Mouse (Mus musculus) limb, embryonic 15.5 days (tissue): ENCODE data around the gene Hoxa11. TPM values are rescaled to one million over a fixed set of nuclear protein-coding genes. Genes with fewer than 3 reads are reported as not detected.

Source experiments
- ATAC-seq: fragments of 200-750 bp; cut with Nextera tagmentation; 2 replicates; pipeline ENCODE4 v1.8.0; 2017; ENCODE audit warnings: low read depth, moderate TSS enrichment; ENCODE audit not compliant: insufficient number of reproducible peaks, low FRiP score, low TSS enrichment
- H3K27ac ChIP-seq: fragments of 300-500 bp; sonication (generic); 2 replicates; pipeline ENCODE4 v1.5.1; 2015; ENCODE audit warnings: moderate library complexity, mild to moderate bottlenecking, inconsistent platforms
- H3K27me3 ChIP-seq: fragments of 300-500 bp; sonication (generic); 2 replicates; pipeline ENCODE4 v1.6.1; 2015; ENCODE audit warnings: inconsistent platforms
- H3K36me3 ChIP-seq: fragments of 300-500 bp; sonication (generic); 2 replicates; pipeline ENCODE4 v1.6.1; 2015; ENCODE audit warnings: inconsistent platforms
- H3K4me1 ChIP-seq: fragments of 300-500 bp; sonication (generic); 2 replicates; pipeline ENCODE4 v1.6.1; 2015; ENCODE audit warnings: inconsistent platforms
- H3K4me2 ChIP-seq: fragments of 300-500 bp; sonication (generic); 2 replicates; pipeline ENCODE4 v1.6.1; 2015; ENCODE audit warnings: mild to moderate bottlenecking, inconsistent platforms
- H3K4me3 ChIP-seq: fragments of 300-500 bp; sonication (generic); 2 replicates; pipeline ENCODE4 v1.5.1; 2015; ENCODE audit warnings: mild to moderate bottlenecking, inconsistent platforms
- H3K9ac ChIP-seq: fragments of 300-500 bp; sonication (generic); 2 replicates; pipeline ENCODE4 v1.6.1; 2015; ENCODE audit warnings: inconsistent platforms
- H3K9me3 ChIP-seq: fragments of 300-500 bp; sonication (generic); 2 replicates; pipeline ENCODE4 v1.6.1; 2016; ENCODE audit warnings: inconsistent platforms
- WGBS: fragments of 180-500 bp; shearing (Covaris S2); methylation state at CpG from one replicate; pipeline ENCODE4 v1.1.7; 2015; 5-methylcytosine and 5-hydroxymethylcytosine counted together
- polyA plus RNA-seq: library from polyadenylated mRNA; unstranded; fragments of >200 nt; fragmentation: Nextera tagmentation; extraction: Ambion mirVana; gene quantifications from 2 replicates; pipeline ENCODE4 v1.2.1, GENCODE M21; 2015

Gene Hoxa11
- polyA plus RNA-seq, 1 experiment from 2014 or later: 33.4 TPM

GRCm38 (mm10) chr6:52220003-52220864, 25.4 kb downstream of the Hoxa11 start:
- peak overlapping the region; percentile 86 for H3K4me2 ChIP-seq
- no peak for ATAC-seq
- no peak overlapping the region for H3K9ac ChIP-seq
- H3K4me1 ChIP-seq: peaks cover 50% of the 10 kb centered on the region
- H3K4me3 ChIP-seq: peak overlapping the region; percentile 68
- H3K9me3 ChIP-seq: no peaks in the 10 kb centered on the region
- peak overlapping the region; percentile 95; the same call in 1 of the 2 replicates for H3K27ac ChIP-seq
- H3K36me3 ChIP-seq: no peaks in the 10 kb centered on the region
- WGBS: 35% methylated on average over 32 of the region's 32 CpGs
- peaks cover 21% of the 10 kb centered on the region for H3K27me3 ChIP-seq

GRCm38 (mm10) chr6:52219234-52219942, 26.2 kb downstream of the Hoxa11 start:
- 75% methylated on average over 9 of the region's 9 CpGs for WGBS
- H3K9me3 ChIP-seq: no peaks in the 10 kb centered on the region
- H3K27ac ChIP-seq: 0 out of 2 replicates have a peak overlapping the region, but pooled peaks have one; percentile 17
- peak overlapping the region; percentile 86 for H3K4me2 ChIP-seq
- H3K4me3 ChIP-seq: no peak overlapping the region
- H3K9ac ChIP-seq: no peak overlapping the region
- peaks cover 30% of the 10 kb centered on the region for H3K27me3 ChIP-seq
- ATAC-seq: no peak
- peaks cover 50% of the 10 kb centered on the region for H3K4me1 ChIP-seq
- no peaks in the 10 kb centered on the region for H3K36me3 ChIP-seq

GRCm38 (mm10) chr6:52218643-52219215, 26.9 kb downstream of the Hoxa11 start:
- no peak for ATAC-seq
- Histone ChIP-seq H3K4me2 (peak overlapping the region; percentile 83; the same call in 1 of the 2 replicates), H3K36me3 (no peaks in the 10 kb centered on the region), H3K4me3 (no peak overlapping the region), H3K9ac (no peak overlapping the region), H3K27ac (0 out of 2 replicates have a peak overlapping the region, but pooled peaks have one; percentile 17), H3K27me3 (peaks cover 32% of the 10 kb centered on the region), H3K4me1 (peaks cover 51% of the 10 kb centered on the region), H3K9me3 (no peaks in the 10 kb centered on the region)
- WGBS: 43% methylated on average over 14 of the region's 14 CpGs

GRCm38 (mm10) chr6:52217895-52218642, 27.5 kb downstream of the Hoxa11 start:
- H3K4me1 ChIP-seq: peaks cover 54% of the 10 kb centered on the region
- no peaks in the 10 kb centered on the region for H3K9me3 ChIP-seq
- 19% methylated on average over 23 of the region's 23 CpGs for WGBS
- H3K9ac ChIP-seq: peak overlapping the region; percentile 34
- peak overlapping the region; percentile 53 for H3K4me3 ChIP-seq
- H3K36me3 ChIP-seq: no peaks in the 10 kb centered on the region
- peak overlapping the region; percentile 83 for H3K4me2 ChIP-seq
- H3K27me3 ChIP-seq: peaks cover 32% of the 10 kb centered on the region
- ATAC-seq: no peak
- peak overlapping the region; percentile 82 for H3K27ac ChIP-seq

GRCm38 (mm10) chr6:52217459-52217768, 28.2 kb downstream of the Hoxa11 start:
- peak overlapping the region; percentile 83 for H3K4me2 ChIP-seq
- H3K9ac ChIP-seq: peak overlapping the region; percentile 45
- peaks cover 32% of the 10 kb centered on the region for H3K27me3 ChIP-seq
- under 1% methylated on average over 25 of the region's 25 CpGs for WGBS
- ATAC-seq: peak; percentile 68
- no peaks in the 10 kb centered on the region for H3K9me3 ChIP-seq
- peaks cover 61% of the 10 kb centered on the region for H3K4me1 ChIP-seq
- no peaks in the 10 kb centered on the region for H3K36me3 ChIP-seq
- H3K4me3 ChIP-seq: peak overlapping the region; percentile 53
- H3K27ac ChIP-seq: peak overlapping the region; percentile 89

GRCm38 (mm10) chr6:52216691-52217458, 28.7 kb downstream of the Hoxa11 start:
- H3K4me1 ChIP-seq: peaks cover 60% of the 10 kb centered on the region
- H3K4me2 ChIP-seq: peak overlapping the region; percentile 83
- H3K27me3 ChIP-seq: peaks cover 32% of the 10 kb centered on the region
- WGBS: under 1% methylated on average over 60 of the region's 60 CpGs
- no peaks in the 10 kb centered on the region for H3K9me3 ChIP-seq
- no peaks in the 10 kb centered on the region for H3K36me3 ChIP-seq
- peak overlapping the region; percentile 45 for H3K9ac ChIP-seq
- H3K4me3 ChIP-seq: peak overlapping the region; percentile 53
- peak overlapping the region; percentile 89 for H3K27ac ChIP-seq
- ATAC-seq: no peak

GRCm38 (mm10) chr6:52215771-52216535, 29.7 kb downstream of the Hoxa11 start:
- 4% methylated on average over 30 of the region's 30 CpGs for WGBS

GRCm38 (mm10) chr6:52215070-52215469, 30.5 kb downstream of the Hoxa11 start:
- ATAC-seq: no peak
- Histone ChIP-seq H3K4me2 (peak overlapping the region; percentile 83; the same call in 1 of the 2 replicates), H3K4me3 (no peak overlapping the region), H3K9me3 (no peaks in the 10 kb centered on the region), H3K27ac (no peak overlapping the region), H3K36me3 (no peaks in the 10 kb centered on the region), H3K4me1 (peaks cover 60% of the 10 kb centered on the region), H3K27me3 (peaks cover 38% of the 10 kb centered on the region), H3K9ac (no peak overlapping the region)
- 58% methylated on average over 3 of the region's 3 CpGs for WGBS

More at GRCm38 (mm10) chr6:52215771-52216535, 29.7 kb downstream of the Hoxa11 start:
- Histone ChIP-seq H3K27me3 (peaks cover 35% of the 10 kb centered on the region), H3K9me3 (no peaks in the 10 kb centered on the region), H3K27ac (0 out of 2 replicates have a peak overlapping the region, but pooled peaks have one; percentile 89), H3K9ac (peak overlapping the region; percentile 45; the same call in 1 of the 2 replicates), H3K4me2 (peak overlapping the region; percentile 83), H3K4me1 (peaks cover 61% of the 10 kb centered on the region), H3K36me3 (no peaks in the 10 kb centered on the region), H3K4me3 (peak overlapping the region; percentile 53)
- no peak for ATAC-seq

- Histone ChIP-seq H3K27me3 (peaks cover 40% of the 10 kb centered on the region), H3K4me3 (no peak overlapping the region), H3K4me1 (peaks cover 64% of the 10 kb centered on the region), H3K4me2 (no peak overlapping the region), H3K27ac (no peak overlapping the region), H3K9ac (no peak overlapping the region), H3K36me3 (no peaks in the 10 kb centered on the region), H3K9me3 (no peaks in the 10 kb centered on the region)
- 50% methylated on average over 5 of the region's 5 CpGs for WGBS
- ATAC-seq: no peak
Observed at GRCm38 (mm10) chr6:52214271-52214670, 31.3 kb downstream of the Hoxa11 start.
